Mouse (Mus musculus) limb, embryonic 14.5 days (tissue): ENCODE results near the gene Scamp1. TPM values are rescaled to one million over a fixed set of nuclear protein-coding genes. Genes with fewer than 3 reads are reported as not detected.

Source experiments
- ATAC-seq: fragments of 200-750 bp; cut with Nextera tagmentation; 2 replicates; pipeline ENCODE4 v1.8.0; 2017; ENCODE audit warnings: low read depth, moderate number of reproducible peaks, moderate TSS enrichment; ENCODE audit not compliant: low FRiP score
- DNase-seq: peaks from one replicate; pipeline ENCODE4 v3.0.0-alpha.2; 2015; ENCODE audit warnings: low spot score
- H3K27ac ChIP-seq: fragments of 300-500 bp; sonication (generic); replicated peaks from 2 replicates; pipeline ENCODE4 v1.5.1; 2014; ENCODE audit warnings: low read depth, mild to moderate bottlenecking, low read length, moderate library complexity, mixed read lengths
- H3K27me3 ChIP-seq: fragments of 300-500 bp; sonication (generic); 2 replicates; pipeline ENCODE4 v1.6.1; 2014; ENCODE audit warnings: low read length, mixed read lengths; ENCODE audit not compliant: control insufficient read depth, insufficient read depth
- H3K36me3 ChIP-seq: fragments of 300-500 bp; sonication (generic); 2 replicates; pipeline ENCODE4 v1.6.1; 2014; ENCODE audit warnings: mild to moderate bottlenecking, low read length, moderate library complexity, mixed read lengths; ENCODE audit not compliant: control insufficient read depth, insufficient read depth
- H3K4me1 ChIP-seq: fragments of 300-500 bp; sonication (generic); 2 replicates; pipeline ENCODE4 v1.6.1; 2014; ENCODE audit warnings: antibody characterized with exemption, low read length, mixed read lengths; ENCODE audit not compliant: control insufficient read depth, insufficient read depth
- H3K4me2 ChIP-seq: fragments of 300-500 bp; sonication (generic); replicated peaks from 2 replicates; pipeline ENCODE4 v1.6.1; 2014; ENCODE audit warnings: low read depth, mild to moderate bottlenecking, low read length, moderate library complexity; ENCODE audit not compliant: severe bottlenecking
- H3K4me3 ChIP-seq: fragments of 300-500 bp; sonication (generic); replicated peaks from 2 replicates; pipeline ENCODE4 v1.5.1; 2014; ENCODE audit warnings: low read length
- H3K9ac ChIP-seq: fragments of 300-500 bp; sonication (generic); 2 replicates; pipeline ENCODE4 v1.6.1; 2014; ENCODE audit warnings: mild to moderate bottlenecking, low read depth, low read length, moderate library complexity; ENCODE audit not compliant: severe bottlenecking
- H3K9me3 ChIP-seq: fragments of 300-500 bp; sonication (generic); 2 replicates; pipeline ENCODE4 v1.6.1; 2016; ENCODE audit warnings: low read length; ENCODE audit not compliant: control insufficient read depth
- POLR2A ChIP-seq: fragments of 200-500 bp; IDR thresholded peaks from 2 replicates; pipeline ENCODE4 v1.8.0; 2012; ENCODE audit warnings: inconsistent platforms, mild to moderate bottlenecking, moderate library complexity, borderline replicate concordance; ENCODE audit not compliant: insufficient read depth, insufficient read length; ENCODE audit errors: extremely low read depth
- WGBS: fragments of 180-500 bp; shearing (Covaris S2); extraction: QIAGEN DNeasy Blood & Tissue Kit; methylation state at CpG from one replicate; pipeline ENCODE4 v1.1.7; 2014; 5-methylcytosine and 5-hydroxymethylcytosine counted together
- polyA plus RNA-seq, 2 experiments: library from polyadenylated mRNA; depleted of rRNA in 1 of 2; stranded (reverse) in 1 of 2; unstranded in 1 of 2; fragments of >200 nt; fragmentation: Nextera tagmentation in 1 of 2; extraction: Ambion mirVana in 1 of 2; gene quantifications; 2 replicates each; pipeline versions ENCODE4 v1.2.1 to v1.2.3; 2012 to 2014

Gene Scamp1
- polyA plus RNA-seq, 2 experiments: 19.5 to 26.1 TPM

GRCm38 (mm10) chr13:94296371-94296770, 10.7 kb upstream of the Scamp1 start:
- H3K36me3 ChIP-seq: no peaks in the 10 kb centered on the region
- H3K9ac ChIP-seq: no peak overlapping the region
- WGBS: 82% methylated on average over 11 of the region's 11 CpGs
- no peak for ATAC-seq
- no peaks in the 10 kb centered on the region for H3K9me3 ChIP-seq
- no peak overlapping the region for H3K4me2 ChIP-seq
- no peak overlapping the region for H3K27ac ChIP-seq
- no peaks in the 10 kb centered on the region for H3K27me3 ChIP-seq
- H3K4me3 ChIP-seq: no peak overlapping the region
- H3K4me1 ChIP-seq: no peaks in the 10 kb centered on the region
- no peak for DNase-seq
- no peak for TF ChIP-seq POLR2A

- no peak for ATAC-seq
- Histone ChIP-seq H3K27ac (no peak overlapping the region), H3K9me3 (no peaks in the 10 kb centered on the region), H3K4me1 (no peaks in the 10 kb centered on the region), H3K4me3 (no peak overlapping the region), H3K4me2 (no peak overlapping the region), H3K9ac (no peak overlapping the region), H3K36me3 (no peaks in the 10 kb centered on the region), H3K27me3 (no peaks in the 10 kb centered on the region)
- TF ChIP-seq POLR2A: no peak
- DNase-seq: no peak
- WGBS: 79% methylated on average over 8 of the region's 8 CpGs
Observed at GRCm38 (mm10) chr13:94295922-94296321, 10.3 kb upstream of the Scamp1 start.

- Histone ChIP-seq H3K27ac (no peak overlapping the region), H3K27me3 (no peaks in the 10 kb centered on the region), H3K4me2 (no peak overlapping the region), H3K4me3 (no peak overlapping the region), H3K9ac (no peak overlapping the region), H3K9me3 (no peaks in the 10 kb centered on the region), H3K36me3 (no peaks in the 10 kb centered on the region), H3K4me1 (no peaks in the 10 kb centered on the region)
- WGBS: 49% methylated on average over 3 of the region's 3 CpGs
- ATAC-seq (no peak), DNase-seq (no peak)
- no peak for TF ChIP-seq POLR2A
Observed at GRCm38 (mm10) chr13:94294886-94295285, 9.2 kb upstream of the Scamp1 start.

GRCm38 (mm10) chr13:94293911-94294310, 8.3 kb upstream of the Scamp1 start:
- no peak for TF ChIP-seq POLR2A
- H3K36me3 ChIP-seq: no peaks in the 10 kb centered on the region
- H3K27ac ChIP-seq: no peak overlapping the region
- H3K4me1 ChIP-seq: no peaks in the 10 kb centered on the region
- no peak overlapping the region for H3K4me2 ChIP-seq
- 69% methylated on average over 10 of the region's 10 CpGs for WGBS
- H3K4me3 ChIP-seq: no peak overlapping the region
- no peaks in the 10 kb centered on the region for H3K9me3 ChIP-seq
- ATAC-seq (no peak), DNase-seq (no peak)
- no peak overlapping the region for H3K9ac ChIP-seq
- no peaks in the 10 kb centered on the region for H3K27me3 ChIP-seq

GRCm38 (mm10) chr13:94286195-94286594, 538 bp upstream of the Scamp1 start:
- Histone ChIP-seq H3K9ac (0 out of 2 replicates have a peak overlapping the region, but pooled peaks have one; percentile 91), H3K27me3 (no peaks in the 10 kb centered on the region), H3K27ac (no peak overlapping the region), H3K36me3 (no peaks in the 10 kb centered on the region), H3K4me2 (peak overlapping the region; percentile 74), H3K4me1 (peaks cover 13% of the 10 kb centered on the region), H3K4me3 (peak overlapping the region; percentile 96), H3K9me3 (no peaks in the 10 kb centered on the region)
- no peak for TF ChIP-seq POLR2A
- DNase-seq (no peak), ATAC-seq (no peak)
- WGBS: 41% methylated on average over 5 of the region's 5 CpGs

- no peaks in the 10 kb centered on the region for H3K27me3 ChIP-seq
- DNase-seq: peak; percentile 22
- H3K27ac ChIP-seq: peak overlapping the region; percentile 86
- TF ChIP-seq POLR2A: no peak
- no peak for ATAC-seq
- peaks cover 13% of the 10 kb centered on the region for H3K4me1 ChIP-seq
- 1% methylated on average over 57 of the region's 65 CpGs for WGBS
- peak overlapping the region; percentile 91 for H3K9ac ChIP-seq
- no peaks in the 10 kb centered on the region for H3K36me3 ChIP-seq
- H3K4me3 ChIP-seq: peak overlapping the region; percentile 96
- H3K4me2 ChIP-seq: peak overlapping the region; percentile 74
- H3K9me3 ChIP-seq: no peaks in the 10 kb centered on the region
Observed at GRCm38 (mm10) chr13:94284543-94285269, 951 bp downstream of the Scamp1 start.
